Mouse (Mus musculus) adrenal gland, postnatal 14 days (tissue): ENCODE results near the gene 1700056E22Rik. TPM values are rescaled to one million over a fixed set of nuclear protein-coding genes. Genes with fewer than 3 reads are reported as not detected.

ENCODE experiments used
- DNase-seq: peaks from one replicate; pipeline ENCODE4 v3.0.0; 2021; ENCODE audit warnings: mixed read lengths
- long read RNA-seq, 2 experiments: library from polyadenylated mRNA; stranded (forward); transcript quantifications; one replicate each; pipeline ENCODE4 v2.0.0; 2021
- total RNA-seq: library from RNA; stranded (reverse); gene quantifications from 2 replicates; pipeline ENCODE4 v1.2.3, GENCODE M21; 2021

The 1700056E22Rik gene
- 5.4 and 5.7 TPM in 2 replicates for total RNA-seq
- long read RNA-seq, experiment 1, partial matches to known transcripts, result 0 of 2 reads
- long read RNA-seq, experiment 1, other reads (novel, unspliced or antisense), result 0 of 2 reads
- long read RNA-seq, experiment 2, partial matches to known transcripts, result 0 of 4 reads
- long read RNA-seq, experiment 2, other reads (novel, unspliced or antisense), result 0 of 4 reads

- DNase-seq, result peak; percentile 99
Observed at GRCm38 (mm10) chr1:184034011-184034557, at the start of gene 1700056E22Rik. TSS of gene 1700056E22Rik (minus strand) at chr1:184034301.

DNA sequence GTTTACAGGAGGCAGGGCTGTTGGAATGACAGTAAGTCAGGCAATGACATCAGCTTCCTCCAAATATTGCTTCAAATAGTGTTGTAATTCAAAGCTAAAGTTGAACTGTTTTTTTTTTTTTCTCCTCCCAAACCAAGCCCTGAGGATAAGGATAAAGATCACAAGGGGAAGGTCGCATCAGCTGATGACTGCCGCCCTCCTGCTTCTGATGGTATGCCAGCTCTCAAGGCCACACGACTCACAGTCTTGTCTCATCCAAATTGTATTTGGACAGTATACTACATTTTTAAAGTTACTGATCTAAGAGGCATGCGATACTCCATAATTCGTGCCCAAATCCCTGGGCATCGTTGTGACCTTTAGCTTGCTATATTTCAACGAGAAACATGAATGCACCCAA, 49.1 kb upstream of the 1700056E22Rik start:
- DNase-seq, result peak; percentile 60

DNA sequence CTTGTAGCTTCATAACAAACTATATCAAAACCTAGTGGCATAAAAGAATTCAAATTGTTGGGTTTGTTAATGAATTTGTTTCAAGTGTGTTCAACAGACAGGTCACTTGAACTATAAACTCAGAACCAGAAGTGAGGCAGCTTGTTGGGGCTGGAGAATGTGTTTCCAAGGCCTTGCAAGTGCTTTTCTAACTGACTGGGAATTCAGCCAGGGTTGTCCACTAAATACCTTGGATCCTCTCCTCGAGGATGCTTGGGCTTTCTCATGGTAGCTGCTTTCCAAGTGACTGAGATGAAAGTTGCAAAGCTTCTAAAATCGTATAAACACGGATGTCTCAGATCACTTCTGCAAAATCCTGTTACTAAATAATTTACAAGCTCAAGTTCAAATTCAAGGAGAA, 48.6 kb upstream of the 1700056E22Rik start:
- DNase-seq, result no peak

DNA sequence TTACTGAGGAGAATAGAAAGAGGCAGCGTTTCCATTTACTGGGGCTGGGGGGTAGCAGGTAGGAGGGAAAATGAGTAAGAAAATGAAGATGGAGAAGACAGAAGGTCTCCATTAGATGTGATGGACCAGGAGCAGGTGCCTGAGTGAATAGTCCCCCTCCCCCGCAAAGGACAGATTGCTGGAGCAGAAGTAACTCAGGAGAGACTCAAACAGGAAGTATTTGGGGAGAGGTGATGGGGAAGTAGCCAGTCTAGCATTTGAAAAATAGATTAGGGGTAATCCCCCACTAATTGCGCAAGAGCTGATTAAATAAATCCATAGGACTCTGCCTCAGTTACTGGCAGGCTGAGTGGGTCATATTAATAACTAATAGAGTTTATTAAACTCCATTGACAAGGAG, 45.2 kb upstream of the 1700056E22Rik start:
- no peak for DNase-seq

DNA sequence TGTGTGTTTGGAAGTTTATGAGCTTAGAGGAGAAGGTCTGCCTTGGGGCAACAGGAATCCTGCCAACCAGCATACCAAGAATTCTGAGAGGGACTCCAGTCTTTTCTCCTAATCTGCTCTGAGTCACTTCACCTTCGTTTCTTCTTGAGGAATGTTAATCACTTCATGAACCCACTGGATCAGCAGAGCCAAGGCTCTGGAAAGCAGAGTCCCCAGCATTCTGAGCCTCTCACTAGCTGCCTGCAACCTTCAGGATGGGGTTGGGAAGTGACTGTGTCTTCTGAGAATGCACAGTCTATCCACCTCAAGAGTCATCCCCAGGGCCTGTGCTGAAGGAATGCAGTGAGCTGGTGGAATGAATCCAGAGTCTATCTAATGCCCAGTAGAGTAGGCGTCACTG, 42.7 kb upstream of the 1700056E22Rik start:
- DNase-seq, result peak; percentile 50

DNA sequence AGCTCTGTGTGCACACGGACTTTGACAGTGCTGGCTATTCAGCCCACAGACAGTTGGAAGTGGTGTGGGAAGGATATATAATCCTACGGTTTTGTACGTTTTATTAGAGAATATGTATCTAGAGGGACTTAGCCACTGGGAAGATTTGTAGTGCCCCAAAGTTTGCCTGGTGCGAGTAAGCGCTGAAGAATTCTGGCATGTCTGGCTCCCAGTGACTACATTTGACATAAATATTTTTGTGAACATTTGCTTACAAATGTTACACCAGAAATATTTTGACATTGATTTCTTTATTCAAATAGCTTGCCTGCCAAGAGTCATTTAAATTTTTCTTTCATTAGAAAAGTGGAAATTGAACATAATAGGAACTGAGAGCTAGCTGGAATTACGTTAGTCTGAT, 42.0 kb upstream of the 1700056E22Rik start:
- no peak for DNase-seq

GRCm38 (mm10) chr1:184068971-184069370, 34.9 kb upstream of the 1700056E22Rik start:
- no peak for DNase-seq

- DNase-seq, result peak; percentile 45
Observed at GRCm38 (mm10) chr1:184067704-184068558, 33.8 kb upstream of the 1700056E22Rik start.

DNA sequence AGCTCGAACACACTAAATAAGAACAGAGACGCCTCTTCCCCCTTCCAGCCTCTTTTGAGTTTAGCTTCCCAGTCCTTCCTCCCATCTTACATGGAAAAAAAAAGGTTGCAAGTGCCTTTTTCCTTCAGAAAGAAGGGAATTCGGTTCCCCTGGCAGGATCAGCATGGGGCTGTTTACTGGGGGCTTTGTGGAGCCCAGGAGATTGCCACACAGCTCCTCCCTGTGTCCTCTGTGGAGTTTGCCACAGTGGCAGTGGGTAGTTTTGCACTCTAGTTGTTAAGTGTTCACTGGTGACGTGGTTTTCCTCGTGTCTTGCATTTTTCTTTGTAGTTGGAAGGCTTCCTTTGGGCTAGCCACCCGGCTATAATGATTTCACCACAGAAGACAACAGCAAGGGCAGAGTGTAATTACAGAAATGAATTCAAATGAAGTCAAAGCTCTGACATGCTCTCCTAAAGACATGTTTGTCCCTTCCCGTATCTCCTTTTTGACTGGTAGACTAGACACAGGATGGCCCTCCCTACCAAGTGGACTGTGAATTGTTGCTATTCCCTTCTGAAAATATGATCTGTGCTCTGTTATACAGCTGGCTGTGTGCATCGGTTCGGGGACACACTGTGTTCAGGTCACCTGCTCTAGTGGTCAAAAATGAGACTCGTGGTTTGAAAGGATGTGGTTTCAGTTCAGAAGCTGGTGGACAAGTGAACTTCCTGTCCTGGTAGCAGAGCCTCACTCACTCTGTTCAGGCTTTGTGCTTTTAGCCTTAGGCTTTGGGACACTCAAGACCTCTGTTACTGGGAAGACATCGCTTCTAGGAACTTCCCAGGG, 32.6 kb upstream of the 1700056E22Rik start:
- no peak for DNase-seq

DNA sequence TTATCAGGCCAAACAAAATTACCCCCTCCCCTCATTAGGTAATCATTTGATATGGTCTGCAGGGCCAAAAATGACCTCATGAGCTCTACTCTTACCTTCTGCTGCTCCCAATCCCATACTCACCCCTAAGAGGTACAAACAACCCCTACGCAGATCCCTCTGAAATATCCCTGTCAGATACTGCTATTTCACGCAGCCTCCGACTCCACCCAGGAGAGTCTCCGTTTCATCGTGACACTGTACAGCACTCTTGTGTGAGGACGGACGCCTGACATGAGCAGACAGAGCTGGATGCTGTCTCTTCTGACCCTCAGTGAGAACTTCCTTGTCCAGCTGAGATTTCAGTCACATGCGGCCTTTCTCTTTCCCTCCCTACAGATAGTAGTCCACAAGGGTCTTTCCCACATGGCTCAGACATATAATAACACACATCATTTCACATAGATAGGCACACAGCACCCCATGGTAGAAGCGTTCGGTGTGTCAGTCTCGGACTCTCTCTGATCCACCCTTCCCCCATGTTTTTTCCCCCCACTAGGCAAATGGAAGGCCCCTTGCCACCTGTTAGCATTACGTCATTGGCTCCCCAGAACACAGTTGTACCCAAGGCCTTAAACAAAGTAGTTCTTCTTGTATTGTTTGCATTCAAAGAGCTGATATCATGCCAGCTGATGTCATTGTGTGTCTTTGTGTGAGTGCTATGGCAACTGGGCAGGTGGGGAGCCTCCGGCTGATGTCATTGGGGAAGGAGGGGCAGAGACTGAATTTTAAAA, 31.7 kb upstream of the 1700056E22Rik start:
- no peak for DNase-seq

GRCm38 (mm10) chr1:184064306-184064705, 30.2 kb upstream of the 1700056E22Rik start:
- no peak for DNase-seq

- no peak for DNase-seq
Observed at GRCm38 (mm10) chr1:184061901-184062300, 27.8 kb upstream of the 1700056E22Rik start.

DNA sequence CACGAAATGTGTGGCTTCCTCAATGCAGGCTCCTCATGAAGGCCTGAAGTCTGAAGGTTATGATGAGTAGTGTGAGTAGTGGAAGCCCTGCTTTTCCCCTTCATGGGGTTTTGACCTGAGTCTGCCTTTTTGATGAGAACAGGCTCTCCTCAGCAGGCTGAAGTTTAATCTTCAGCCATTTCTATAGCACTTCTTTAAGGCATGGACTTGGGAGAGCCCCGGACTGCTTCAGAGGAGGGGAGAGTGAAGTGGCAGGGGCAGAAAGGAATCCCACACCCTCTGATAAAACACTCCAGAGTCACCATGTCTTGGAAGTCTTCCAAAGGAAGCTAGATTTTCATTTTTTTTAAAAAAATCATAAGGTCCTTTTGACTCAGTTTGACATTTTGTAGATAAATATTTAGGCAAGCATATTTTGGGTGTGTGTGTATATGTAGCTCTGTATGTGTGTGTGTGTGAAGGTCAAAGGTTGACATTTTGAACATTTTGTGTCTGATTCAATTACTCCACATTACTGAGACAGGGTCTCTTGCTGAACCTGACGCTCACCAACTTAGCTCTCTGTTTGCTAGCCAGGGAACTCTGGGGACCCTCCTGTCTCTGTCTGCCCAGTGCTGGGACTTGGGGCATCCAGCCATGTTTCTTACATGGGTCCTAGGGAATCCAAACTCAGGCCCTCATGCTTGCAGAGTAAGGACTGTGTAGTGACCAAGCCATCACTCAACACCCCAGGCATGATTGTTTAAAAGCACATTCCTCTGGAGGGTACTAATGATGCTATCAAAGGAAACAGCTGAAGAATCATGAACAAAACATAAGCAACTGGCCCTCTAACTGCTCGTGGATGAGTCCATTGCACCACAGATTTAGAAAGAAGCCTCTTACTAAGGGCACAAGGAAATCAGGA, 27.0 kb upstream of the 1700056E22Rik start:
- DNase-seq, result no peak

GRCm38 (mm10) chr1:184060381-184060780, 26.3 kb upstream of the 1700056E22Rik start:
- DNase-seq, result no peak

DNA sequence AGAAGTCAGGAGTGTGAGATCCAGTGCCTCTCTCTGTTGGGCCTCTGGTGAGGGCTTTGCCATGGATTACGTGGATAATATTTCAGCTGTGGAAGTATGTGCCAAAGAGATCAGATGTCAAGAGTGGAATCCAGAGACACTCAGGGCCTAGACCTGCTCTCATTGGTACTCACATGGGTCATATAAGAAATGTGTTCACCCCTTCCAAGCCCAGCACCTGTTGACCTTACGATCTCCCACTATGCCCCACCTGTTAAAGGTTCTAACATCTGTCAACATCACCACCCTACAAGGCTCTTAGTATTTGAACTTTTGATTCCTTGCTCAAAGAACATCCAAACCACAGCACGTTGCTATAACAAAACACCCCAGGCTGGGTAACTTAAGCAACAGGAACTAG, 25.7 kb upstream of the 1700056E22Rik start:
- DNase-seq, result no peak

DNA sequence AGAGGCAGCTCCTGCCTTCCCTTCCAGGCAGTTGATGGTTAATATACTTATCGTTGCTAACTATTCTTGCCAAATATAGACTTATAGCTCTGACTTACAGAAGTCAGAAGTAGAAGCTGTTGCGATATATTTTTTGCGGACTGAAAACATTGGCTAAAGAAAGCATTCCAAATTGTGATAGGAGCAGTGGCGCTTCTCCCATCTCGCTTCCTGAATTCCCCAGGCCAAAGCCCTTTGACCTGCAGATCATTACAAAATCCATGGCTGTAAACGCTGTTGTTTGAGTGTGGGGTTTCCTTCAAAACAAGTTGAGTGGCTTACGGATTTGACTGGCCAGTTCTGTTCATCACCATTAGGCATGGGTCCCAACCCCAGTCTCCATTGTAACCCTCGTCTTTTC, 24.1 kb upstream of the 1700056E22Rik start:
- DNase-seq, result no peak

- DNase-seq, result no peak
Observed at GRCm38 (mm10) chr1:184054176-184054575, 20.1 kb upstream of the 1700056E22Rik start.

DNA sequence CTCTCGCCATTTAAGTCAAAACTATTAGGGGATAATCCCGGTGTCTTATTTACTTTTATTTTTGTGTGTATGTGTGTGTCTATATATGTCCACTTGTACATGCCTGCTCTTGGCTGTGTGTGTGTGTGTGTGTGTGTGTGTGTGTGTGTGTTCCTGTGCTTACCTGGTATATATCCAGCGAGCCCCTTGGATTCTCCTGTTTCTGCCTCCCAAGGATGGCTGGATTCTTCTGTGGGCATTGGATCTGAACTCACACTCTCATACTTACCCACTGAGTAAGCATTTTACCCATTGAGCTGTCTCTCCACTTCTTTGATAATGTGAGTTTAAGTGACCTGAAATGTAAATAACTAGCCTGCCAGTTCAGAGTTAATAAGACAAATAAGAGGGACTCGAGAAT, 19.6 kb upstream of the 1700056E22Rik start:
- DNase-seq, result no peak

- DNase-seq, result no peak
Observed at GRCm38 (mm10) chr1:184053141-184053540, 19.0 kb upstream of the 1700056E22Rik start.

DNA sequence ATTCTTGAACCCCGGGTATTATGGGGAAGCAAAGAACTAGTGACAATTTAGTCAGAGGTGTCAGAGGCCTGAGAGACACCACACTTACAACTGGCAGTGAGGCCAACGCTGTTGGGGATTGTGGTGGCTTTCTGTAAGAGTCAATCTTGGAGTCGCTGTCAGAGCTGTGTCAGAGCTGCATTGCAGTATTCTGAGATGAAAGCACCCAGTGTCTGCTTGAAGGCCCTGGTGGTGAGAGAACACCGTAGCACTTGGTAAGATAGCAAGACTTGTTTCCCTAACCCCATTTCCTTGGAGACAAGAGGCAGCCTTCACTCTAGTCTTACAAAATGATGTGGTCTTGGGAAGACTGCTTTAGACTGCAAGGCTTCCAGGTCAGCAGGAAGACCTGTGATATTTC, 18.2 kb upstream of the 1700056E22Rik start:
- no peak for DNase-seq

GRCm38 (mm10) chr1:184051824-184052223, 17.7 kb upstream of the 1700056E22Rik start:
- DNase-seq, result peak; percentile 78
